Mouse (Mus musculus): ENCODE results near the gene Vmn1r54. TPM values are rescaled to one million over a fixed set of nuclear protein-coding genes. Genes with fewer than 3 reads are reported as not detected.

The Vmn1r54 gene
- not detected for total RNA-seq (2023)

GRCm38 (mm10) chr6:90246000-90246399 is at the start of gene Vmn1r54:
Vmn1r54 (plus strand) TSS chr6:90246300.

DNA sequence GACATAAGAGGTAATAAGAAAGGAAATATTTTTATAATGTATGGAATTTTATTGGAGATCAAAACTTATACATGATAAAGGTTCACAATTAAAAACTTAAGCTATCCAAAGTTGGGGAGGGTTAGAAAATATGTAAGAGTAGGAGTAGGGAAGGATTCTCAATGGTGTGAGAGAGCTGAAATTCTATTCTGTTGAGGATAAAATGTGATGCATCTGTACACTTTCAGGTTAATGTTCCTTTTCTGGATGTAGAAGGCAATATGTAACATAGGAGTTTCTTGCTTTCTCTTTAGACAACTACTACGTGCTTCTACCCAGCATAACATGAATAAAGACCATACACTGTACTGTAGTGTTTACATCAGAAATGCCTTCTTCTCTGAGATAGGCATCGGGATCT is 43.6 kb upstream of the Vmn1r54 start, which contains the start of gene V1ra8:
V1ra8 (plus strand) TSS at position 301 of the 400 bp plus-strand sequence.

GRCm38 (mm10) chr6:90224338-90224737 is 21.8 kb upstream of the Vmn1r54 start, which contains the start of gene Vmn1r53:
Vmn1r53 (minus strand) TSS chr6:90224438.

GRCm38 (mm10) chr6:90300919-90301318 is 54.8 kb downstream of the Vmn1r54 start, which contains the start of gene BC048671:
BC048671 (plus strand) TSS chr6:90301219.

Other genes with a start within 250 kb of the Vmn1r54 start
- gene Vmn1r47, start 230.2 kb upstream of the Vmn1r54 start, total RNA-seq (2023), result not detected
- gene Vmn1r48, start 209.5 kb upstream of the Vmn1r54 start, total RNA-seq (2023), result not detected
- gene Vmn1r49, start 167.8 kb upstream of the Vmn1r54 start, total RNA-seq (2023), result not detected
- gene Vmn1r50, start 144.9 kb upstream of the Vmn1r54 start, total RNA-seq (2023), result not detected
- not detected for gene Vmn1r51, start 123.7 kb upstream of the Vmn1r54 start, total RNA-seq (2023)
- gene Vmn1r52, start 71.5 kb upstream of the Vmn1r54 start, total RNA-seq (2023), result not detected
- gene V1ra8, start 43.5 kb upstream of the Vmn1r54 start, total RNA-seq (2023), result not detected
- gene Vmn1r53, start 21.9 kb upstream of the Vmn1r54 start, total RNA-seq (2023), result not detected
- gene BC048671, start 54.9 kb downstream of the Vmn1r54 start, total RNA-seq (2023), result not detected
- gene Chst13, start 78.9 kb downstream of the Vmn1r54 start, total RNA-seq (2023), result 10 to 100 TPM; 23.0 to 24.7 TPM
- gene Uroc1, start 87.0 kb downstream of the Vmn1r54 start, total RNA-seq (2023), result not detected
- 10 to 100 TPM; 36.9 to 38.4 TPM for gene Zxdc, start 123.2 kb downstream of the Vmn1r54 start, total RNA-seq (2023)
- gene Cfap100, start 182.5 kb downstream of the Vmn1r54 start, total RNA-seq (2023), result not detected
- gene Klf15, start 216.3 kb downstream of the Vmn1r54 start, total RNA-seq (2023), result not detected
- gene Aldh1l1, start 240.1 kb downstream of the Vmn1r54 start, total RNA-seq (2023), result not detected

Measured in neutrophil, adult 83 days (primary cell).